Mouse (Mus musculus) mouse trophoblast stem cell (cell line): Measurements from ENCODE around the gene Atp1a1.

ENCODE experiments used
- in situ Hi-C, 2 experiments: fragments of 300-500 bp; cut with MseI, MboI; formaldehyde crosslinking; loops; 2 replicates in 1 of 2; 3 replicates in 1 of 2; pipeline ENCODE4 v1.15.1; 2025

Atp1a1 gene

GRCm38 (mm10) chr3:101560841-101561522 is 43.5 kb downstream of the Atp1a1 start:
- in situ Hi-C loops: no loop called here

GRCm38 (mm10) chr3:101556712-101557111 is 47.8 kb downstream of the Atp1a1 start:
- in situ Hi-C loops: no loop called here

GRCm38 (mm10) chr3:101552621-101553620 is 51.6 kb downstream of the Atp1a1 start:
- in situ Hi-C loops: no loop called here

GRCm38 (mm10) chr3:101551457-101552230 is 52.8 kb downstream of the Atp1a1 start:
- in situ Hi-C loops: no loop called here

- in situ Hi-C loops: no loop called here
Observed at GRCm38 (mm10) chr3:101549749-101550148, 54.7 kb downstream of the Atp1a1 start.

DNA sequence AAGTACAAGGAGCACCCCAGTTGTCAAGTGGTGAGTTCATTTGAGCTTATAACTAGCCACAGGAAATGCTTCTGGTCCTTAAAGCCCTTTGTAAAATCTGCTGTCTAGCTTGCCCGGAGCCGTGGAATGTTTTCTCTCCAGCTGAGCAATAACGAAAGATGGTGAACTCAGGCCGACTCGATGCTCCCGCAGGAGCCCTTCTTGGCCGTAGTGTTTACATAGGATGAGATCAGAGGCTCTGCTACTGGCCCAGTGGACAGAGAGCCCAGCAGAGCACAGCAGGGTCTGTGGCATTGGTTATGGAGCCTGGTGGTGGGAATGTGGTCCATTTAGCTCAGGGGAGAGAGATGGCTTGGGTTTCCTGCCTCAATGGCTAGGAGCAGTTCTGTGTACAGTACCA is 60.4 kb downstream of the Atp1a1 start:
- in situ Hi-C loops: no loop called here

GRCm38 (mm10) chr3:101541571-101541970 is 62.9 kb downstream of the Atp1a1 start:
- in situ Hi-C loops: no loop called here

GRCm38 (mm10) chr3:101540568-101540967 is 63.9 kb downstream of the Atp1a1 start:
- in situ Hi-C loops: no loop called here

DNA sequence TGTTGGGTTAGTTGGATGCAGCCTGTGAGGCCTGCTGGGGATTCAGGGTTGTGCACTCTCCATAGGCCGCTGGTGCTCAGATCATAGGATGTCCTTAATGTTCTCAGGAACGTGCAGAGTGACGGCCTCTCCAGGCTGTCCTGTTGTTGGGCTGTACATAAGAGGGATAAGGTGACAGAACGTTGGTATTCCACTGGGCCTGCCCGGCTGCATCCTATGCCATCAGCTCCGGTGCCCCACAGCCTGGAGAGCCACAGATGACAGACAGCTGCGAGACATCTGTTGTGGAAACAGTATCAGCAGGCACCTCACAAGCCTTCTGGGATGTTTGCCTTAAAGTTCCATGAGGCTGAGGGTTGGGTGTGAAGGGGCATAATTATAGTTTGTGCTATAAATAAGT is 68.2 kb downstream of the Atp1a1 start:
- in situ Hi-C loops: no loop called here

DNA sequence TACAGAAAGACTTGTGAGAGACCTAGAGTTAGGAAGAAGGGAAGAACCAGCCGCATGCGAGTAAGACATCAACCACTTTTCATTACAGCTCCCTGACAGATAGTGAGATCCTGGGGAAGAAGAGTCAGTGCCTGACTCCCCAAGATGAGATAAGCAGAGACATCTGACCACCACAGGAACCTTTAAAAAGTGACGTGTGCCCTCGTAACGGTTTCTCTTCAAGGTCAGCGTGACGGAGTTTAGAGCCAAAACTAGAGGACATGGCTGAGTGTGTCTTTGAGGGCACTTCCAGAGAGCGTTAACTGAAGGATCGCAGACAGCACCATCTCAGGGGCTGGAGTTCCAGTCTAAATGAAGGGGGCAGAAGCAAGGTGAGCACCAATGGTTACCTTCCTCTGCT is 70.2 kb downstream of the Atp1a1 start:
- in situ Hi-C loops: no loop called here

DNA sequence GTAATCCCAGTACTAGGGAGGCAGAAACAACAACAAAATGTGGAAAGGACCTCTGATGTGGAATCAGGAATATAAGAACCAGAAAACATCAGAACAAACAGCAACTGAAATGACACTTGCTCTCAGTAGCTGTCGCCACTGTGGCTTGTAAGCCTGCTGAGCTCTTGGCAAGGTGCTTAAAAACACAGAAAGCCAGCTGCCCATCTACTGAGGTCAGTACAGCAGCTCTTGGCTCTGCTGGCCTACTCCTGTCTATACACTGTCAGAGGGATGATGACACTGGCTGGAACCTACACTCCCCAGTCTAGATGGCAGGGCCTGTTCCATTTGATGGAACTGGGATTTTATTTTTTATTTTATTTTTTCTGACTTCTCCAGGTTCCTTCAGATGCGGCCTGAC is 71.1 kb downstream of the Atp1a1 start:
- in situ Hi-C loops: no loop called here

DNA sequence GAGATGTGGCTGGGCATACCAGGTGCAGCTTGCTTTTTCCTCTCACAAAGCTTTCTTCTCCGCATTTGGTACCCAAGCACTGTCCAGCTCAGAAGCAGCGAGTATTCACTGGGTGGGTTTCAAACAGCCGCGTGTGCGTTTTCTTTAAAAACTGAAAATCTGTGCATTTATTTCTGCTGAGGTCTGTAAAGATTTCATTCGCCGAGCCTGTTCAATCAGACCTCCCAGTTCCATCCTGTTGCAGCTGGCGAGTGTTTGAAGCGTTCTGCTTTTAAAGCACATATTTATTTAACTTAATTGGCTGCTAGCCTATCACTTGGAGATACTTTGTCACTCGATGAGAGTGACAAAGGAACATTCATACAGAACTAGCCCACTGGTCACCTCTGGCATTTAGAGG is 73.6 kb downstream of the Atp1a1 start:
- in situ Hi-C loops: no loop called here

- in situ Hi-C loops: no loop called here
Observed at GRCm38 (mm10) chr3:101528900-101529594, 75.4 kb downstream of the Atp1a1 start.

DNA sequence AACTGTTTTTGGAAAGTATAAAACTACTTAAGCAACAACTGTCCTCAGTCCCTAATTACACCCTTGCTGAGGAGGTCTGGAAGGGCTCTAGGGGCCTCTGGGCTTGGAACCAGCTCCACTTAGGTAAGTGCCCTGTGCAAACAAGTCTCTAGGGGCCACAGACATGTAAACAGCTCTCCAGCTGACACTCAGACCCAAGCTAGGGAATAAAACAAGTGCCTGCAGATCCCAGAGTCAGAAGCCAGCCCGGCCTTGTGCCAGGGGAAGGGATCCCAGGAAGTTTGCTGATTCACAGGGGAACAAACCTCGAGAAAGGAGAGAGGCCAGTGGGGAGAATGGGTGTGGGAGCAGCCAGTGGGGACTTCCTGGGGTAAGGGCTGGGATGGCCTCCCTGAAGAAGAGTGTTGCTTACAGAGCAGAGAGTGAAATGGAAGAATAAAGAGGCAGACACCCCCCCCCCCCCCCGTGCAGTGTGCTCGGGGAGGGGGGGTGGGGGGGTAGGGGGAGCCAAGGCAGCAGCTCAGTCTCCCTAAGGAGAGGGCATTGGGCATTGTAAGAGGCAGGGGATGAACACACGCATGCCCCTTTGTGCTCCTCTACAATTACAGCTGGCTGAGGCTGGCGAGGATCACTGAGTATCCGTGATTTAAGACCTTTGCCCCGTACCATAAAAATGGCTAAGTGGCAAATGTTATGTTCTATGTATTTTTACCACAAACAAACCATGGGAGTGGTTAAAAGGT is 76.2 kb downstream of the Atp1a1 start:
- in situ Hi-C loops: no loop called here

- in situ Hi-C loops: no loop called here
Observed at GRCm38 (mm10) chr3:101526603-101527002, 77.9 kb downstream of the Atp1a1 start.
